Mouse (Mus musculus): Measurements from ENCODE around the gene Lcmt1. TPM values are rescaled to one million over a fixed set of nuclear protein-coding genes. Genes with fewer than 3 reads are reported as not detected.

Lcmt1 gene
- total and polyA plus RNA-seq, 3 experiments, result 26.4 to 34.8 (median 27.6) TPM

DNA sequence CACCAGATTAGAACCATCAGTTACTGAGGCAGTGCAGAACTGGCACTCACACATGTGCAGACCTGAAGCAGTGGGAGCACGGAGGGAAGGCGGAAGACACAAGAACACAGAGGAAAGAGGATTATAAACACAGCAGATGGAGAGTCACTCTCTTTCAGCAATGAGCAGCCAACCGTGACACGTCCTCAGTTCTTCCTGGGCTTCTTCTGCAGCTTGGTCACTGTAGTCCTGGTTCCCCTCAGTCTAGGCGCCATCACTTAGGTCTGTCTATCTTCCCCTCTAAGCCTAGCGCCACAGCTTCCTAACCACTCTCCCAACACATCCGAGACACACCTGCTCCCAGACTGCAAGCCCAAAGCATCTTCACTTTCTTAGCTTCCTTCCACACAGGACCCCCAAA, 10.5 kb upstream of the Lcmt1 start:
- H3K9me3 ChIP-seq (replicated peaks; ENCODE audit: low read length), result peaks cover 5% of the 10 kb centered on the region
- H3K36me3 ChIP-seq (replicated peaks in 1 of 2; ENCODE audit: control insufficient read depth in 1 of 2, insufficient read depth in 1 of 2, low read length in 1 of 2), result peaks cover 0 to 33% of the 10 kb centered on the region in 2 experiments
- H3K4me1 ChIP-seq (ENCODE audit: control insufficient read depth in 1 of 2, insufficient read depth in 2 of 2), result peaks cover 42 to 96% of the 10 kb centered on the region in 2 experiments

DNA sequence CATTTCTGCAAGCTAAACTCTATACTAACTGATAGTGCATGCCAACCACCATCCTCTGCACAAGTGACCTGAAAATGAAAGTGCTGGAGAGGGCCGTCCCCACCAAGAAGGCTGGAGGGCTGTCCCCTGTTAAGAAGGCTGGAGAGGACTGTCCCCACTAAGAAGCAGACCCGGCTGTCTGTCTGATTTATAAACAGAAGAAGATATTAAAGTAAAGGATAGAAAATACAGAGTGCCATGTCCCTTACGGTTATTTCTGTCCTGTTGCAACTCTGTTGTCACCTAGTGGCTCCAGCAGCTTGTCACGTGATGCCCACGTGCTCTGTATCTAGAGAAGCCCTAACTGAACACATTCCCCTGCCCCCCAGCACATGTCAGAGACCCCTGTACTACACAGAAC, 9.4 kb upstream of the Lcmt1 start:
- Histone ChIP-seq H3K79me2 (replicated peaks; ENCODE audit: control insufficient read depth, extremely low read depth, insufficient read depth, poor library complexity, severe bottlenecking) (peaks cover 36% of the 10 kb centered on the region), H3K9ac (ENCODE audit: insufficient read depth, low read depth) (peak overlapping the region; percentile 5; the same call in 1 of the 2 replicates), H3K27me3 (replicated peaks) (no peaks in the 10 kb centered on the region), H3K36me3 (replicated peaks in 1 of 2; ENCODE audit: control insufficient read depth in 1 of 2, insufficient read depth in 1 of 2, low read length in 1 of 2) (peaks cover 0 to 44% of the 10 kb centered on the region in 2 experiments), H3K27ac (ENCODE audit: insufficient read depth, low read depth) (no peak overlapping the region), H3K4me2 (ENCODE audit: insufficient read depth, low read depth, poor library complexity, severe bottlenecking) (peak overlapping the region; percentile 35), H3K4me1 (ENCODE audit: control insufficient read depth in 1 of 2, insufficient read depth in 2 of 2) (peaks cover 36 to 96% of the 10 kb centered on the region in 2 experiments), H3K4me3 (replicated peaks in 1 of 3; ENCODE audit: low read depth in 2 of 3, low read length in 2 of 3, poor library complexity in 1 of 3) (peak overlapping the region in 2 of 3 experiments; percentile 13), H3K9me3 (replicated peaks; ENCODE audit: low read length) (peaks cover 5% of the 10 kb centered on the region)
- dilution Hi-C loops (cut with MboI; ENCODE audit: extremely low pct_ligation_motif_present, extremely low pct_unique_long_range_greater_than_20kb, low sequenced_read_pairs) (no loop called here), in situ Hi-C loops (cut with MboI; ENCODE audit: low pct_ligation_motif_present, low pct_unique_long_range_greater_than_20kb, low sequenced_read_pairs) (no loop called here)
- DNase-seq (ENCODE audit: extremely low read depth), result peak; percentile 54
- no peak for TF ChIP-seq ZMIZ1 (IDR thresholded peaks at IDR 0.05; ENCODE audit: low read depth, low read length)
- TF ChIP-seq IRF4 (IDR thresholded peaks at IDR 0.05; ENCODE audit: low read depth, low read length), result peak; percentile 71
- TF ChIP-seq MAZ (IDR thresholded peaks at IDR 0.05; ENCODE audit: low read depth, low read length), result no peak
- no peak for TF ChIP-seq RCOR1 (conservative IDR thresholded peaks at IDR 0.05; ENCODE audit: low read depth, low read length)
- peak; percentile 88 for TF ChIP-seq USF1 (IDR thresholded peaks at IDR 0.05; ENCODE audit: low read depth, low read length)
- no peak for TF ChIP-seq CTCF (conservative IDR thresholded peaks at IDR 0.05 in 1 of 2, IDR thresholded peaks at IDR 0.05 in 1 of 2; ENCODE audit: low read depth in 2 of 2, low read length in 2 of 2)
- TF ChIP-seq CHD2 (IDR thresholded peaks at IDR 0.05; ENCODE audit: low read length), result no peak
- TF ChIP-seq MXI1 (IDR thresholded peaks at IDR 0.05; ENCODE audit: low read depth, low read length), result peak; percentile 88
- no peak for TF ChIP-seq UBTF (IDR thresholded peaks at IDR 0.05; ENCODE audit: low read depth, low read length)
- TF ChIP-seq MEF2A (IDR thresholded peaks at IDR 0.05; ENCODE audit: borderline replicate concordance, low read depth, low read length), result no peak
- peak; percentile 97 for TF ChIP-seq BHLHE40 (IDR thresholded peaks at IDR 0.05; ENCODE audit: low read depth, low read length)
- no peak for TF ChIP-seq POLR2AphosphoS2 (IDR thresholded peaks at IDR 0.05; ENCODE audit: low read depth, low read length)
- TF ChIP-seq NELFE (IDR thresholded peaks at IDR 0.05; ENCODE audit: low read depth, low read length), result no peak
- no peak for TF ChIP-seq MAFK (IDR thresholded peaks at IDR 0.05; ENCODE audit: insufficient replicate concordance, low read length)
- TF ChIP-seq JUND (conservative IDR thresholded peaks at IDR 0.05; ENCODE audit: low read depth, low read length), result no peak
- TF ChIP-seq CHD1 (IDR thresholded peaks at IDR 0.05; ENCODE audit: low read depth, low read length), result no peak
- TF ChIP-seq EP300 (IDR thresholded peaks at IDR 0.05; ENCODE audit: low read length), result 0 out of 2 replicates have a peak, but pooled peaks have one; percentile 19
- no peak for TF ChIP-seq E2F4 (IDR thresholded peaks at IDR 0.05; ENCODE audit: insufficient replicate concordance, low read depth, low read length)
- TF ChIP-seq SMC3 (IDR thresholded peaks at IDR 0.05; ENCODE audit: low read depth, low read length), result no peak
- peak; percentile 13; the same call in 1 of the 2 replicates for TF ChIP-seq TCF12 (IDR thresholded peaks at IDR 0.05; ENCODE audit: low read depth, low read length)
- no peak for TF ChIP-seq PAX5 (IDR thresholded peaks at IDR 0.05; ENCODE audit: low read length)
- no peak for TF ChIP-seq POLR2A (IDR thresholded peaks at IDR 0.05; ENCODE audit: low read depth, low read length)
- TF ChIP-seq ZKSCAN1 (IDR thresholded peaks at IDR 0.05; ENCODE audit: borderline replicate concordance, low read depth, low read length), result no peak
- TF ChIP-seq MYC (IDR thresholded peaks at IDR 0.05; ENCODE audit: low read depth, low read length), result peak; percentile 98
- no peak for TF ChIP-seq ELF1 (IDR thresholded peaks at IDR 0.05; ENCODE audit: low read depth, low read length)
- TF ChIP-seq ETS1 (conservative IDR thresholded peaks at IDR 0.05; ENCODE audit: low read depth, low read length), result peak; percentile 65
- TF ChIP-seq SIN3A (IDR thresholded peaks at IDR 0.05; ENCODE audit: low read length), result peak; percentile 55; the same call in 1 of the 2 replicates
- no peak for TF ChIP-seq ZNF384 (IDR thresholded peaks at IDR 0.05; ENCODE audit: low read depth, low read length)
- TF ChIP-seq ZC3H11A (IDR thresholded peaks at IDR 0.05; ENCODE audit: low read depth, low read length), result no peak
- TF ChIP-seq USF2 (conservative IDR thresholded peaks at IDR 0.05; ENCODE audit: low read depth, low read length), result peak; percentile 93
- no peak for TF ChIP-seq TBP (conservative IDR thresholded peaks at IDR 0.05; ENCODE audit: low read depth, low read length)
- no peak for TF ChIP-seq KAT2A (IDR thresholded peaks at IDR 0.05; ENCODE audit: insufficient replicate concordance, low read length)
- no peak for TF ChIP-seq GABPA (IDR thresholded peaks at IDR 0.05; ENCODE audit: insufficient replicate concordance, low read depth, low read length)

More for the DNA sequence above, 10.5 kb upstream of the Lcmt1 start:
- no peak overlapping the region for H3K9ac ChIP-seq (ENCODE audit: insufficient read depth, low read depth)
- H3K27me3 ChIP-seq (replicated peaks), result no peaks in the 10 kb centered on the region
- dilution Hi-C loops (cut with MboI; ENCODE audit: extremely low pct_ligation_motif_present, extremely low pct_unique_long_range_greater_than_20kb, low sequenced_read_pairs) (no loop called here), in situ Hi-C loops (cut with MboI; ENCODE audit: low pct_ligation_motif_present, low pct_unique_long_range_greater_than_20kb, low sequenced_read_pairs) (no loop called here)
- no peak overlapping the region for H3K4me2 ChIP-seq (ENCODE audit: insufficient read depth, low read depth, poor library complexity, severe bottlenecking)
- TF ChIP-seq EP300 (IDR thresholded peaks at IDR 0.05; ENCODE audit: low read length) (0 out of 2 replicates have a peak, but pooled peaks have one; percentile 13), RAD21 (IDR thresholded peaks at IDR 0.05; ENCODE audit: low read depth, low read length) (no peak), PAX5 (IDR thresholded peaks at IDR 0.05; ENCODE audit: low read length) (peak; percentile 96)
- H3K27ac ChIP-seq (ENCODE audit: insufficient read depth, low read depth), result no peak overlapping the region
- no peak overlapping the region for H3K4me3 ChIP-seq (replicated peaks in 1 of 3; ENCODE audit: low read depth in 2 of 3, low read length in 2 of 3, poor library complexity in 1 of 3)
- DNase-seq (ENCODE audit: extremely low read depth), result peak; percentile 36
- H3K79me2 ChIP-seq (replicated peaks; ENCODE audit: control insufficient read depth, extremely low read depth, insufficient read depth, poor library complexity, severe bottlenecking), result peaks cover 34% of the 10 kb centered on the region
